Mouse (Mus musculus): ENCODE data around the gene Pfdn2.

The Pfdn2 gene

GRCm38 (mm10) chr1:171402991-171403390 is 57.5 kb downstream of the Pfdn2 start:
- DNase-seq (ENCODE audit: low read depth, low spot score): no peak

GRCm38 (mm10) chr1:171407263-171407662 is 61.8 kb downstream of the Pfdn2 start:
- no peak for DNase-seq (ENCODE audit: low read depth, low spot score)
